Mouse (Mus musculus) liver, embryonic 16.5 days (tissue): ENCODE results near the gene Olfr195. TPM values are rescaled to one million over a fixed set of nuclear protein-coding genes. Genes with fewer than 3 reads are reported as not detected.
"Not testable (repeated sequence)": the region's sequence is repeated elsewhere in the genome, so short reads cannot be mapped to it uniquely, and the experiment has no call there.

ENCODE experiments used
- ATAC-seq: fragments of 200-750 bp; cut with Nextera tagmentation; 2 replicates; pipeline ENCODE4 v1.8.0; 2017; ENCODE audit warnings: low read depth, mild to moderate bottlenecking, moderate number of reproducible peaks, moderate library complexity
- H3K27ac ChIP-seq: fragments of 300-500 bp; sonication (generic); 2 replicates; pipeline ENCODE4 v1.5.1; 2014; ENCODE audit warnings: mild to moderate bottlenecking, low read length
- H3K27me3 ChIP-seq: fragments of 300-500 bp; sonication (generic); 2 replicates; pipeline ENCODE4 v1.6.1; 2014; ENCODE audit warnings: low read depth, low read length, mixed read lengths; ENCODE audit not compliant: control insufficient read depth, insufficient read depth
- H3K36me3 ChIP-seq: fragments of 300-500 bp; sonication (generic); 2 replicates; pipeline ENCODE4 v1.6.1; 2014; ENCODE audit warnings: mild to moderate bottlenecking; ENCODE audit not compliant: control insufficient read depth, insufficient read depth
- H3K4me1 ChIP-seq: fragments of 300-500 bp; sonication (generic); 2 replicates; pipeline ENCODE4 v1.6.1; 2014; ENCODE audit warnings: low read depth, low read length, mixed read lengths; ENCODE audit not compliant: control insufficient read depth
- H3K4me2 ChIP-seq: fragments of 300-500 bp; sonication (generic); 2 replicates; pipeline ENCODE4 v1.6.1; 2014; ENCODE audit warnings: low read depth, low read length, mixed read lengths
- H3K4me3 ChIP-seq: fragments of 300-500 bp; sonication (generic); 2 replicates; pipeline ENCODE4 v1.5.1; 2014; ENCODE audit warnings: low read depth, mild to moderate bottlenecking, low read length
- H3K9ac ChIP-seq: fragments of 300-500 bp; sonication (generic); 2 replicates; pipeline ENCODE4 v1.6.1; 2014; ENCODE audit warnings: low read depth, low read length
- H3K9me3 ChIP-seq: fragments of 300-500 bp; sonication (generic); replicated peaks from 2 replicates; pipeline ENCODE4 v1.6.1; 2016; ENCODE audit warnings: low read length; ENCODE audit not compliant: control insufficient read depth
- WGBS: fragments of 180-500 bp; shearing (Covaris S2); extraction: QIAGEN DNeasy Blood & Tissue Kit; methylation state at CpG from one replicate; pipeline ENCODE4 v1.1.7; 2014; ENCODE audit not compliant: insufficient replicate concordance; 5-methylcytosine and 5-hydroxymethylcytosine counted together
- polyA plus RNA-seq: library from polyadenylated mRNA; unstranded; fragments of >200 nt; fragmentation: Nextera tagmentation; extraction: Ambion mirVana; gene quantifications from 2 replicates; pipeline ENCODE4 v1.2.1, GENCODE M21; 2015

Gene Olfr195
- polyA plus RNA-seq, result not detected in 2 replicates

GRCm38 (mm10) chr16:59146746-59147145 is at the start of gene Olfr195:
Gene Olfr195 (plus strand): TSS chr16:59147046.
- Histone ChIP-seq H3K4me3 (no peak within 1 kb of the TSS), H3K27me3 (no peaks in the 10 kb centered on the region), H3K27ac (no peak within 1 kb of the TSS), H3K4me2 (no peak within 1 kb of the TSS), H3K4me1 (no peaks in the 10 kb centered on the region), H3K9ac (no peak within 1 kb of the TSS), H3K36me3 (no peaks in the 10 kb centered on the region), H3K9me3 (no peaks in the 10 kb centered on the region)
- no peak for ATAC-seq
- whole genome bisulfite sequencing, result 63% methylated on average over 1 of the region's 1 CpGs

- Histone ChIP-seq H3K4me1 (no peaks in the 10 kb centered on the region), H3K27ac (no peak overlapping the region)
- 34% methylated on average over 2 of the region's 2 CpGs for WGBS
Observed at GRCm38 (mm10) chr16:59105312-59105711, 41.5 kb upstream of the Olfr195 start.

DNA sequence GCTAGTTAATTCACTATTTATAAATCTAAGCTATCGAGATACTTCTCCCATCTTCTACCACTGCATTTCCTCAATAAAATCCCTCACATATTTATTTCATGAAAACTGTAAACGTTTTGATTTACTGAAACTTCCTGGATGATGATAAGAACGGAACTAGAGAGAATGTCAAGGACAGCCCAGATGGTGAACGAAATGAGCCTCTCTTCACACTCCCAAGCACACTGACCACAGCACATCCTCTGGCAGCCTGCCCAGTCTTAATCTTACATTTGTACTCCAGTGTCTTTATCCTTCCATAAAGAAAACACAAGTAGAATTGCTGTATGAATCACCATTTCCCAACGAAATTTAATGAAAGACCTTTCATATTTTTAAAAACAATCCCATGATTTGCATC is 38.3 kb upstream of the Olfr195 start:
- not testable (repeated sequence) for H3K4me2 ChIP-seq, H3K9me3 ChIP-seq, H3K9ac ChIP-seq, ATAC-seq, H3K27ac ChIP-seq, H3K27me3 ChIP-seq, H3K4me3 ChIP-seq, H3K4me1 ChIP-seq, H3K36me3 ChIP-seq
- 47% methylated on average over 5 of the region's 5 CpGs for WGBS

More at GRCm38 (mm10) chr16:59105312-59105711, 41.5 kb upstream of the Olfr195 start:
- Histone ChIP-seq H3K4me2 (no peak overlapping the region), H3K9ac (no peak overlapping the region), H3K36me3 (no peaks in the 10 kb centered on the region), H3K9me3 (no peaks in the 10 kb centered on the region), H3K27me3 (no peaks in the 10 kb centered on the region), H3K4me3 (no peak overlapping the region)
- ATAC-seq, result no peak

GRCm38 (mm10) chr16:59111781-59112180 is 35.1 kb upstream of the Olfr195 start, which contains the start of gene Olfr193:
Gene Olfr193 (minus strand): TSS chr16:59111881.
- 50% methylated on average over 1 of the region's 1 CpGs for WGBS
- Histone ChIP-seq H3K4me3 (no peak within 1 kb of the TSS), H3K9ac (no peak within 1 kb of the TSS), H3K36me3 (no peaks in the 10 kb centered on the region), H3K27me3 (no peaks in the 10 kb centered on the region), H3K27ac (no peak within 1 kb of the TSS), H3K9me3 (no peaks in the 10 kb centered on the region), H3K4me1 (no peaks in the 10 kb centered on the region), H3K4me2 (no peak within 1 kb of the TSS)
- no peak for ATAC-seq

DNA sequence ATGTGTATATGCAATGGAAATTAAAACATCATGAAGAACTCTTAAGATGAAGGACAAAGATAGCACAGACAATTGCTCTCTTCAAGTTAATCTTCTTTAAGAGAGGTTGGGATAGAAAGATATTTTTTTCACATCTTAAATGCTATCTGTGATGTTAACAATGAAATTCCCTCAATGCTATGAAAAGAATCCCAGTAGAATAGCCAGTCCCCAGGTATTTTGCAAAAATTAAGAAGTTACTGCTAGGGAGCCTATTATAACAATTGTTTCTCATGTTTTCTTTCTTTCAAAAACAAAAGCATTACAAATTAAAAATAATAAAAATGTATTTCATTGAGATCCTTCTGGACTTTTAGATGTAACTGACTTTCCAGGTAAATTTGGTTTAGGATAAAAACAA is 25.9 kb upstream of the Olfr195 start, which contains the start of gene Olfr194:
Gene Olfr194, minus strand, starts transcription at position 101 of the 400 bp plus-strand sequence.
- H3K9me3 ChIP-seq, result no peaks in the 10 kb centered on the region

DNA sequence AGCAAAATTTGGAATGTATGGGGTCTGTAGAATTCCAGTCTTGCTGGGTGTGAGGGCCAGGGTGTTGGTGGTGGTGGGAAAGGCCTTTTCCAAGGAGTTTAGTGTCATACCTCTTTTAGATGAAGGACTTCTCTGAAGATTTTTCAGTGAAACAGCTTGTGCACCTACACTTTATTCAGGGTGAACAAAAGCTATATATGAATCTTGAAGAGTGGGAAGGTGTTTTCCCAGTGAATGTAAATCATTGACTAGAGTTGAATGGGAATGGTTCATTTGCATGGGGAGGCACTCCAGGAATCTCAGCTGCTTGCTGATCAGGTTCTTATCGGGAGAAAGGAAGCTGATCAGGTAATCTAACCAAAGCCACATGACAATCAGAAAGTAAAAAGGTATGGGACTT is 16.1 kb upstream of the Olfr195 start:
- H3K4me3 ChIP-seq, result no peak overlapping the region
- WGBS, result 56% methylated on average over 1 of the region's 1 CpGs
- H3K4me1 ChIP-seq, result no peaks in the 10 kb centered on the region
- peaks cover 2% of the 10 kb centered on the region; the same call in 1 of the 2 replicates for H3K9me3 ChIP-seq
- H3K27ac ChIP-seq, result no peak overlapping the region
- no peak for ATAC-seq
- no peaks in the 10 kb centered on the region for H3K27me3 ChIP-seq
- no peak overlapping the region for H3K9ac ChIP-seq
- no peak overlapping the region for H3K4me2 ChIP-seq
- no peaks in the 10 kb centered on the region for H3K36me3 ChIP-seq

More for the DNA sequence above, 25.9 kb upstream of the Olfr195 start, which contains the start of gene Olfr194:
- Histone ChIP-seq H3K27ac (no peak within 1 kb of the TSS), H3K4me3 (no peak within 1 kb of the TSS), H3K4me2 (no peak within 1 kb of the TSS), H3K9ac (no peak within 1 kb of the TSS), H3K36me3 (no peaks in the 10 kb centered on the region), H3K4me1 (no peaks in the 10 kb centered on the region), H3K27me3 (no peaks in the 10 kb centered on the region)
- ATAC-seq, result no peak

GRCm38 (mm10) chr16:59141105-59141504 is 5.7 kb upstream of the Olfr195 start:
- Histone ChIP-seq H3K4me1 (no peaks in the 10 kb centered on the region), H3K9ac (no peak overlapping the region), H3K9me3 (no peaks in the 10 kb centered on the region), H3K27ac (no peak overlapping the region), H3K4me3 (no peak overlapping the region), H3K27me3 (no peaks in the 10 kb centered on the region), H3K4me2 (no peak overlapping the region), H3K36me3 (no peaks in the 10 kb centered on the region)
- ATAC-seq, result no peak

DNA sequence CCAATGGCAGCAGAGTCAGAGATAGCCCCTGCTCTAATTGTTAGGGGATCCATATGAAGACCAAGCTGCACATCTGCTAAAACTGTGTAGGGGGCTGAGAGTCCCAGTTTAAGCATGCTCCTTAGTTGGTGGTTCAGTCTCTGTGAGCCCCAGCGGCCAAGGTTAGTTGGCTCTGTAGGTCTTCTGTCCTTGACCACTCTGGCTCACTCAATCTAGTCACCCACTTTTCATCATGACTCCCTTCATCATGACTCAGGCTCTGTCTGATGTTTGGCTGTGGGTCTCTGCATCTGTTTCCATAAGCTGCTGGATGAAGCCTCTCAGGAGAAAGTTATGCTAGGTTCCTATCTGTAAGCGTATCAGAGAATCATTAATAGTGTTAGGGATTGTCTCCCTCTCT is 5.2 kb downstream of the Olfr195 start:
- no peak for ATAC-seq
- Histone ChIP-seq H3K4me3 (no peak overlapping the region), H3K9me3 (no peaks in the 10 kb centered on the region), H3K36me3 (no peaks in the 10 kb centered on the region), H3K27ac (no peak overlapping the region), H3K9ac (no peak overlapping the region), H3K4me2 (no peak overlapping the region), H3K4me1 (no peaks in the 10 kb centered on the region), H3K27me3 (no peaks in the 10 kb centered on the region)
- 58% methylated on average over 2 of the region's 2 CpGs for WGBS

DNA sequence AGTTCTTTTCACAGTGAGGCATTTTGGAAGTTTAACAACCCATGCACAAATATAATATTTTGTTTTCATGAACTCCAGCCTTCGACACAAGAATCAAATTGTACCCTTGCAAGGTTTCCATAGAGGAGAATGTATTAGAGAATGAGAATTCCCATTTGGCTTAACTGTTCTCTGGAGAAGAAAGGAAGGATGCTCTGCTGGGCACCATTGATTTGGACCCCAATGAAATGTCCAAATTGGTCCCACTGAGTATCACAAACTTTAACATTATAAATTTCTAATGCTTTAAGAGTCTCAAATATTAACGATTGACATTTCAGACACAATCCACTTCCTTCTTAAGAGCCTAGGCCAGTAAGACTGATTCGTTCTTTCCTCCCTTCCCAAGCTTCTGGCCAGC is 23.5 kb downstream of the Olfr195 start, which contains the start of gene Olfr196:
Gene Olfr196, minus strand, starts transcription at position 101 of the 400 bp plus-strand sequence.
- Histone ChIP-seq H3K27me3 (no peaks in the 10 kb centered on the region), H3K9ac (no peak within 1 kb of the TSS), H3K36me3 (no peaks in the 10 kb centered on the region), H3K4me1 (no peaks in the 10 kb centered on the region), H3K9me3 (no peaks in the 10 kb centered on the region), H3K27ac (no peak within 1 kb of the TSS), H3K4me2 (no peak within 1 kb of the TSS), H3K4me3 (no peak within 1 kb of the TSS)
- ATAC-seq, result no peak
- 50% methylated on average over 3 of the region's 3 CpGs for WGBS
